Mouse (Mus musculus): Measurements from ENCODE around the gene Efl1.

DNA sequence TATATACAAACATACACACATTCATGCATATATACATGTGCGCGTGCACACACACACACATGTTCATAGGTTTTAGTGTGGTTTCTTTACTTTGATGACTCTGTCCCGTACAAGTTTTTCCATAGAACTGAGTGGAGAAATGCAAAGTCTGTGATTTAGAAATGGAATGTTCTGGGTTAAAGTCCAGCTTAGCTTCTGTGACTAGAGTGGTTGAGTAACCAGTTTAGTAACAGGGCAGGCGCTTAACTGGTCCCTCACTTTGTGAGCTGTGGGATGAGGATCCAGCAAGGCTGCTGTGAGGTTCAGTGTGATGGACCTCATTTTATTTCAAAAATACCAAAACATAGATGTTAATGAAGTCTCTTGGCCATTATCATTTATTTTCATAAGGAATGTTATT lies 60.8 kb downstream of the Efl1 start:
- TF ChIP-seq CTCF (IDR thresholded peaks at IDR 0.05; ENCODE audit: insufficient read depth, low read length) (no peak), POLR2A (IDR thresholded peaks at IDR 0.05; ENCODE audit: borderline replicate concordance, extremely low read depth, low read depth, low read length) (no peak)
